Mouse (Mus musculus): ENCODE data around the gene Ndufs7. TPM values are rescaled to one million over a fixed set of nuclear protein-coding genes. Genes with fewer than 3 reads are reported as not detected.

The Ndufs7 gene
- polyA plus RNA-seq, 1 experiment, result 80.0 TPM

- H3K4me1 ChIP-seq (ENCODE audit: control insufficient read depth, insufficient read depth, low read length), result no peaks in the 10 kb centered on the region
- no peak overlapping the region for H3K4me3 ChIP-seq (replicated peaks; ENCODE audit: control insufficient read depth, low read depth, low read length)
- WGBS, result 79% methylated on average over 10 of the region's 10 CpGs
- no peak overlapping the region for H3K27ac ChIP-seq (ENCODE audit: control insufficient read depth, insufficient read depth, low read depth, low read length, poor library complexity)
- TF ChIP-seq CTCF (IDR thresholded peaks at IDR 0.05; ENCODE audit: control insufficient read depth, insufficient read depth, low read length), result no peak
Observed at GRCm38 (mm10) chr10:80301256-80302081, 52.5 kb downstream of the Ndufs7 start.

DNA sequence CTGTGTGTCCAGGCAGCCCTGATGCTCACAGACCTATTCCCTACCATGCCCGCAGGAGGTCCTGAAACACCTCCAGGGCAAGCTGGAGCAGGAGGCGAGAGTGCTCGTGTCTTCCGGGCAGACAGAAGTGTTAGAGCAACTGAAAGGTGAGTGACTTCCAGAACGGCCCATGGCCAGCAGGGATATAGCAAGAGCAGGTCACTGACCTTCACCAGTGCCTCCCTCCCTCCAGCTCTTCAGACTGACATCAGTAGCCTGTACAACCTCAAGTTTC, 53.1 kb downstream of the Ndufs7 start:
- WGBS, result 79% methylated on average over 5 of the region's 5 CpGs
- TF ChIP-seq CTCF (IDR thresholded peaks at IDR 0.05; ENCODE audit: control insufficient read depth, insufficient read depth, low read length) (no peak), POLR2A (IDR thresholded peaks at IDR 0.05; ENCODE audit: borderline replicate concordance, control insufficient read depth, low read depth, low read length) (no peak)
- Histone ChIP-seq H3K4me3 (replicated peaks; ENCODE audit: control insufficient read depth, low read depth, low read length) (no peak overlapping the region), H3K4me1 (ENCODE audit: control insufficient read depth, insufficient read depth, low read length) (no peaks in the 10 kb centered on the region), H3K27ac (ENCODE audit: control insufficient read depth, insufficient read depth, low read depth, low read length, poor library complexity) (no peak overlapping the region)

GRCm38 (mm10) chr10:80302471-80302881, 53.6 kb downstream of the Ndufs7 start:
- TF ChIP-seq POLR2A (IDR thresholded peaks at IDR 0.05; ENCODE audit: borderline replicate concordance, control insufficient read depth, low read depth, low read length) (no peak), CTCF (IDR thresholded peaks at IDR 0.05; ENCODE audit: control insufficient read depth, insufficient read depth, low read length) (no peak)
- H3K4me1 ChIP-seq (ENCODE audit: control insufficient read depth, insufficient read depth, low read length), result no peaks in the 10 kb centered on the region
- H3K4me3 ChIP-seq (replicated peaks; ENCODE audit: control insufficient read depth, low read depth, low read length), result no peak overlapping the region
- no peak overlapping the region for H3K27ac ChIP-seq (ENCODE audit: control insufficient read depth, insufficient read depth, low read depth, low read length, poor library complexity)
- WGBS, result 62% methylated on average over 9 of the region's 9 CpGs

GRCm38 (mm10) chr10:80304458-80304857, 55.5 kb downstream of the Ndufs7 start:
- Histone ChIP-seq H3K27ac (ENCODE audit: control insufficient read depth, insufficient read depth, low read depth, low read length, poor library complexity) (no peak overlapping the region), H3K4me3 (replicated peaks; ENCODE audit: control insufficient read depth, low read depth, low read length) (no peak overlapping the region), H3K4me1 (ENCODE audit: control insufficient read depth, insufficient read depth, low read length) (no peaks in the 10 kb centered on the region)
- under 1% methylated on average over 12 of the region's 12 CpGs for WGBS
- TF ChIP-seq POLR2A (IDR thresholded peaks at IDR 0.05; ENCODE audit: borderline replicate concordance, control insufficient read depth, low read depth, low read length) (no peak), CTCF (IDR thresholded peaks at IDR 0.05; ENCODE audit: control insufficient read depth, insufficient read depth, low read length) (no peak)

DNA sequence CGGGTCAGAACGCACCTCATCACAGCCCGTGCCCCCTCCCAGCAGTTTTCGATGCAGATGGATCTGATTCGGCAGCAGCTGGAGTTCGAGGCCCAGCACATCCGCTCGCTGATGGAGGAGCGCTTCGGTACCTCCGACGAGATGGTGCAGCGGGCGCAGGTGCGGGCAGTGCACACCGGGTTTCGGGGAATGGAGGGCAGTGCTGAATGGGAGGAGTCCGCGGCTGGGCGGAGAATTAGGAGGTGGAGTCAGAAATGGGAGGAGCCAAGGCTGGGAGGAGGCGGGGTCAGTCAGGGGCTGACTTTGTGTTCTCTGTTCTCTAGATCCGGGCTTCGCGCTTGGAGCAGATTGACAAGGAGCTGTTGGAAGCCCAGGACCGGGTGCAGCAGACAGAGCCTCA, 55.9 kb downstream of the Ndufs7 start:
- TF ChIP-seq CTCF (IDR thresholded peaks at IDR 0.05; ENCODE audit: control insufficient read depth, insufficient read depth, low read length), result no peak
- Histone ChIP-seq H3K4me1 (ENCODE audit: control insufficient read depth, insufficient read depth, low read length) (no peaks in the 10 kb centered on the region), H3K4me3 (replicated peaks; ENCODE audit: control insufficient read depth, low read depth, low read length) (no peak overlapping the region), H3K27ac (ENCODE audit: control insufficient read depth, insufficient read depth, low read depth, low read length, poor library complexity) (no peak overlapping the region; the same call in 1 of the 2 replicates)
- under 1% methylated on average over 25 of the region's 25 CpGs for WGBS

Other genes starting within 250 kb of the Ndufs7 start
- 111 and 291 TPM in 2 replicates for gene Arhgap45, start 232.5 kb upstream of the Ndufs7 start, polyA plus RNA-seq (2011; ENCODE audit: insufficient read depth, insufficient read length, low replicate concordance, missing spikeins)
- 35.6 and 44.5 TPM in 2 replicates for gene Polr2e, start 209.3 kb upstream of the Ndufs7 start, polyA plus RNA-seq (2011; ENCODE audit: insufficient read depth, insufficient read length, low replicate concordance, missing spikeins)
- gene Gpx4, start 202.0 kb upstream of the Ndufs7 start, polyA plus RNA-seq (2011; ENCODE audit: insufficient read depth, insufficient read length, low replicate concordance, missing spikeins), result 948 and 2,392 TPM in 2 replicates
- gene Sbno2, start 143.6 kb upstream of the Ndufs7 start, polyA plus RNA-seq (2011; ENCODE audit: insufficient read depth, insufficient read length, low replicate concordance, missing spikeins), result 37.6 and 83.8 TPM in 2 replicates
- gene Stk11, start 133.3 kb upstream of the Ndufs7 start, polyA plus RNA-seq (2011; ENCODE audit: insufficient read depth, insufficient read length, low replicate concordance, missing spikeins), result 197 and 344 TPM in 2 replicates
- 131 and 178 TPM in 2 replicates for gene Atp5d, start 110.5 kb upstream of the Ndufs7 start, polyA plus RNA-seq (2011; ENCODE audit: insufficient read depth, insufficient read length, low replicate concordance, missing spikeins)
- gene Cbarp, start 108.3 kb upstream of the Ndufs7 start, polyA plus RNA-seq (2011; ENCODE audit: insufficient read depth, insufficient read length, low replicate concordance, missing spikeins), result 3.4 and 3.7 TPM in 2 replicates
- gene Midn, start 100.8 kb upstream of the Ndufs7 start, polyA plus RNA-seq (2011; ENCODE audit: insufficient read depth, insufficient read length, low replicate concordance, missing spikeins), result 36.0 and 53.2 TPM in 2 replicates
- gene Cirbp, start 83.1 kb upstream of the Ndufs7 start, polyA plus RNA-seq (2011; ENCODE audit: insufficient read depth, insufficient read length, low replicate concordance, missing spikeins), result 200 and 277 TPM in 2 replicates
- 8.8 and 23.7 TPM in 2 replicates for gene 1600002K03Rik, start 76.2 kb upstream of the Ndufs7 start, polyA plus RNA-seq (2011; ENCODE audit: insufficient read depth, insufficient read length, low replicate concordance, missing spikeins)
- gene Efna2, start 69.6 kb upstream of the Ndufs7 start, polyA plus RNA-seq (2011; ENCODE audit: insufficient read depth, insufficient read length, low replicate concordance, missing spikeins), result 0.70 TPM in 1 of 2 replicates, not detected in the other
- gene Mum1, start 22.7 kb upstream of the Ndufs7 start, polyA plus RNA-seq (2011; ENCODE audit: insufficient read depth, insufficient read length, low replicate concordance, missing spikeins), result 64.4 and 77.5 TPM in 2 replicates
- gene Gamt, start 11.9 kb downstream of the Ndufs7 start, polyA plus RNA-seq (2011; ENCODE audit: insufficient read depth, insufficient read length, low replicate concordance, missing spikeins), result 1.7 and 5.8 TPM in 2 replicates
- gene Dazap1, start 12.4 kb downstream of the Ndufs7 start, polyA plus RNA-seq (2011; ENCODE audit: insufficient read depth, insufficient read length, low replicate concordance, missing spikeins), result 75.7 and 150 TPM in 2 replicates
- 1,765 and 2,445 TPM in 2 replicates for gene Rps15, start 43.3 kb downstream of the Ndufs7 start, polyA plus RNA-seq (2011; ENCODE audit: insufficient read depth, insufficient read length, low replicate concordance, missing spikeins)
- 0.17 TPM in 1 of 2 replicates, not detected in the other for gene Apc2, start 46.9 kb downstream of the Ndufs7 start, polyA plus RNA-seq (2011; ENCODE audit: insufficient read depth, insufficient read length, low replicate concordance, missing spikeins)
- 40.8 and 52.1 TPM in 2 replicates for gene 2310011J03Rik, start 71.4 kb downstream of the Ndufs7 start, polyA plus RNA-seq (2011; ENCODE audit: insufficient read depth, insufficient read length, low replicate concordance, missing spikeins)
- gene Pcsk4, start 80.4 kb downstream of the Ndufs7 start, polyA plus RNA-seq (2011; ENCODE audit: insufficient read depth, insufficient read length, low replicate concordance, missing spikeins), result 1.4 TPM in 1 of 2 replicates, not detected in the other
- gene Reep6, start 80.8 kb downstream of the Ndufs7 start, polyA plus RNA-seq (2011; ENCODE audit: insufficient read depth, insufficient read length, low replicate concordance, missing spikeins), result 4.2 and 6.5 TPM in 2 replicates
- gene Adamtsl5, start 99.3 kb downstream of the Ndufs7 start, polyA plus RNA-seq (2011; ENCODE audit: insufficient read depth, insufficient read length, low replicate concordance, missing spikeins), result 3.0 and 8.6 TPM in 2 replicates
- gene Plk5, start 107.3 kb downstream of the Ndufs7 start, polyA plus RNA-seq (2011; ENCODE audit: insufficient read depth, insufficient read length, low replicate concordance, missing spikeins), result 2.2 TPM in 1 of 2 replicates, not detected in the other
- gene Mex3d, start 138.5 kb downstream of the Ndufs7 start, polyA plus RNA-seq (2011; ENCODE audit: insufficient read depth, insufficient read length, low replicate concordance, missing spikeins), result 1.4 and 1.7 TPM in 2 replicates
- gene Mbd3, start 150.4 kb downstream of the Ndufs7 start, polyA plus RNA-seq (2011; ENCODE audit: insufficient read depth, insufficient read length, low replicate concordance, missing spikeins), result 53.0 and 82.0 TPM in 2 replicates
- gene Uqcr11, start 157.7 kb downstream of the Ndufs7 start, polyA plus RNA-seq (2011; ENCODE audit: insufficient read depth, insufficient read length, low replicate concordance, missing spikeins), result 190 and 222 TPM in 2 replicates
- gene Tcf3, start 184.5 kb downstream of the Ndufs7 start, polyA plus RNA-seq (2011; ENCODE audit: insufficient read depth, insufficient read length, low replicate concordance, missing spikeins), result 70.7 and 138 TPM in 2 replicates
- gene Onecut3, start 245.7 kb downstream of the Ndufs7 start, polyA plus RNA-seq (2011; ENCODE audit: insufficient read depth, insufficient read length, low replicate concordance, missing spikeins), result not detected in 2 replicates

Measured in bone marrow, adult 2 months (tissue).